Mouse (Mus musculus): Measurements from ENCODE around the gene Igf1r. TPM values are rescaled to one million over a fixed set of nuclear protein-coding genes. Genes with fewer than 3 reads are reported as not detected.

The Igf1r gene
- polyA plus RNA-seq, 1 experiment: 9.8 TPM

DNA sequence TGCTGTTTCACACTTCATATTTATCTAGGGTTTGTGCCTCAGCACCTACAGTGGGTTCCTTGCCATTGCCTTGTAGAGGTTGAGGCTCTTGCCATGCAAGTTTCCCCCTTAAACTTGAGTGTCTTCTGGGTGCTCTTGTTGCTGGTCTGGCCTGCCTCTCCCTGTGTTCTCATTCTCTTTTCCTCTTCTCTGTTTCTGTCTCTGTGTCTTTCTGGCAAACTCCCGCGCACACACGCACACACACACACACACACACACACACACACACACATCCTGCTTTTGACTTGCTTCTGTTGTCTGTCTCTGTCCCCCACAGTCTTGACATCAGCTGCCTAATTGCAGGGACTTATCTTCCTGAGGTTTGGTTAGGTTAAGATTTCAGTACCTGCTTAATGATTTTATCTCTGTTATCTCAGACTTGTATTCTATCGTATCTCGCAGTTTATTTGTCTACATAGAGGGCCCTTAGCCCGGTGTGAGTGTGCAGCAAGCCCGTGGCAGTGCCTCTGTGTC is 41.8 kb downstream of the Igf1r start:
- no peak for TF ChIP-seq CEBPB (IDR thresholded peaks at IDR 0.05; ENCODE audit: low read depth)
- TF ChIP-seq MYOG (IDR thresholded peaks at IDR 0.05; ENCODE audit: control insufficient read depth, extremely low read depth, insufficient read length): no peak
- TF ChIP-seq MYOD1 (IDR thresholded peaks at IDR 0.05; ENCODE audit: control insufficient read depth, insufficient read length, low read depth): no peak
- TF ChIP-seq FOSL1 (IDR thresholded peaks at IDR 0.05; ENCODE audit: insufficient read depth, low read length, poor library complexity, severe bottlenecking): no peak
- no peak for TF ChIP-seq CTCF (IDR thresholded peaks at IDR 0.05; ENCODE audit: control insufficient read depth, insufficient read depth, insufficient read length)
- no peak overlapping the region for H3K4me3 ChIP-seq (ENCODE audit: insufficient read depth, poor library complexity, severe bottlenecking)
- H3K79me2 ChIP-seq (ENCODE audit: control insufficient read depth, insufficient read depth): peaks cover 91% of the 10 kb centered on the region
- no peaks in the 10 kb centered on the region for H3K27me3 ChIP-seq (ENCODE audit: control insufficient read depth, insufficient read depth, insufficient read length)
- H3ac ChIP-seq (ENCODE audit: control insufficient read depth, insufficient read length, low read depth): no peak overlapping the region
- peaks cover 27% of the 10 kb centered on the region for H3K79me3 ChIP-seq (ENCODE audit: low read depth)
- no peaks in the 10 kb centered on the region for H3K36me3 ChIP-seq (ENCODE audit: control insufficient read depth, insufficient read depth)

DNA sequence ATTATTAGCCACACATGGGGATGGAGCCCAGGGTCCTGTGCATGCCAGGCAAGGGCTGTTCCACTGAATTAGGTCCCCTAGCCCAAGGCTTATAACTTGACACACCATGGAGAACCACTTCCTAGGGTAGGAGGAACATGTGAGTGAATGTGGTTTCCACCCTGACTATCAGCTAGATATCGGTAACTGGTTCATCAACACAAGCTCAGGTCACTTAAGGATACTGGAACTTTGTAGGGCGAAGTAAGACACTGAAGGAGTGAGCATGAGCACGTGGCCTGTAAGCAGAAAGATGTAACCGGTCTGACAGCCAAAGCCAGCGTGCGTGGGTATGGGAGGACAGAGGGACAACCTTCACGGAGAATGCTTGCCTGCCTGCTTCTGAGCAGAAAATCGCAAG is 42.6 kb downstream of the Igf1r start:
- TF ChIP-seq MYOD1 (IDR thresholded peaks at IDR 0.05; ENCODE audit: control insufficient read depth, insufficient read length, low read depth) (no peak), MYOG (IDR thresholded peaks at IDR 0.05; ENCODE audit: control insufficient read depth, extremely low read depth, insufficient read length) (no peak), CTCF (IDR thresholded peaks at IDR 0.05; ENCODE audit: control insufficient read depth, insufficient read depth, insufficient read length) (no peak), MAX (IDR thresholded peaks at IDR 0.05) (no peak), CEBPB (IDR thresholded peaks at IDR 0.05; ENCODE audit: low read depth) (no peak)
- Histone ChIP-seq H3K79me3 (ENCODE audit: low read depth) (peaks cover 32% of the 10 kb centered on the region), H3K79me2 (ENCODE audit: control insufficient read depth, insufficient read depth) (peaks cover 91% of the 10 kb centered on the region), H3K36me3 (ENCODE audit: control insufficient read depth, insufficient read depth) (no peaks in the 10 kb centered on the region), H3ac (ENCODE audit: control insufficient read depth, insufficient read length, low read depth) (no peak overlapping the region), H3K4me3 (ENCODE audit: insufficient read depth, poor library complexity, severe bottlenecking) (no peak overlapping the region), H3K27me3 (ENCODE audit: control insufficient read depth, insufficient read depth, insufficient read length) (no peaks in the 10 kb centered on the region)

DNA sequence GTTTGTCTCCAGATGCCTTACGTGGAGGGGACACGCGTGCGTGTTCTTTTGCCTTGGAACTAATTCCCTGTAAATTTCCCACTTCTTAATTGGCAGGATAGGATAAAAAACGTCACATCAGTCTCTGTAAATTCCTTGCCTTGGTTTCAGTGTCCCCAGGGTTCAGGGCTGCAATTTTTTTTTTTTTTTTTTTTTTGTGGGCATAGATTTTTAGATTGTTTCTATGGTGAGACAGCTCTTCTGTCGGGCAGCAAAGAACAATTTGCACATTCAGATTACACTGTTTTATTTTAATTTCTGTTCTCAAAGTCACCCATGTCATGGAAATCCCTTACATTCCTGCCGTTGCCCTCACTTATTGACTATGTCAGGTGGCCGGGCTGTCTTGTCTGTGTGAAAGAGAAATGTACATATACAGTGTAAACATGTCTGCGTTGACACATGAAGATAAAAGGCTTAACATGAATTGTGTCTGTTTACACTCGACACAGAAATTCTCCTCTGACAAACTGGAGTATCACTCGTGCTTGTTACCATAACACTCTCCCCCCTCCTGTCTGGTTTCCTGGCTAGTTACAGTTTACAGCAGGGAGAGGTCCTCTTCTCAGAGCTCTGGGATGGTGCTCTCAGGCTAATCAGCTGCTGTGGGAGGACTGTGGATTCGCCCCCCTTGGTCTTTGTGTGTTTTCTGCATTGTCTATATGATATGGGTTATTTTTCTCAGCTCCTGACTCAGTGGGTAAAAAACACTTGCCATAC is 43.8 kb downstream of the Igf1r start:
- Histone ChIP-seq H3K4me3 (ENCODE audit: insufficient read depth, poor library complexity, severe bottlenecking) (no peak overlapping the region), H3K27me3 (ENCODE audit: control insufficient read depth, insufficient read depth, insufficient read length) (no peaks in the 10 kb centered on the region), H3ac (ENCODE audit: control insufficient read depth, insufficient read length, low read depth) (no peak overlapping the region)

DNA sequence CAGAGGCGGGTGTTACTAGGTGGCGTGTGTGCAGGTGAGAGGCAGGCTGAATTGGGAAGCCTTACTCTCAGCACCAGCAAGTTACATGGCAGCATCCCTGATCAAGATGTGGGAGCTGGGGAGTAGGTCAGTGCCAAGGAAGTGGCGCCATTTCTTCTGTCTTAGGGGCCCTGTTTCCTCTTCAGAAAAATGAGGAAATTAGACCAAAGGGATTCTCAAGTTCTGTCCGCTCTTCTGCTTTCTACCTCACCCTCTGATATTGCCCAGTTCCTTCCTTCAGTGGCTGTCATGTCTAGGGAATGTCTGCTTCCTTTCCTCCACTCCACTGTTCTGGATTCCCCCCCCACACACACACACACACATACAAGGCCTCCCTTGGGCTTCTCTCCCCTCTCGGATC is 48.6 kb downstream of the Igf1r start:
- Histone ChIP-seq H3K4me3 (ENCODE audit: insufficient read depth, poor library complexity, severe bottlenecking) (no peak overlapping the region), H3K36me3 (ENCODE audit: control insufficient read depth, insufficient read depth) (peaks cover 11% of the 10 kb centered on the region), H3K27me3 (ENCODE audit: control insufficient read depth, insufficient read depth, insufficient read length) (no peaks in the 10 kb centered on the region), H3K79me3 (ENCODE audit: low read depth) (peaks cover 26% of the 10 kb centered on the region), H3ac (ENCODE audit: control insufficient read depth, insufficient read length, low read depth) (no peak overlapping the region), H3K79me2 (ENCODE audit: control insufficient read depth, insufficient read depth) (peaks cover 67% of the 10 kb centered on the region)
- TF ChIP-seq FOSL1 (IDR thresholded peaks at IDR 0.05; ENCODE audit: insufficient read depth, low read length, poor library complexity, severe bottlenecking) (no peak), MYOD1 (IDR thresholded peaks at IDR 0.05; ENCODE audit: control insufficient read depth, insufficient read length, low read depth) (no peak), CTCF (IDR thresholded peaks at IDR 0.05; ENCODE audit: control insufficient read depth, insufficient read depth, insufficient read length) (no peak), MYOG (IDR thresholded peaks at IDR 0.05; ENCODE audit: control insufficient read depth, extremely low read depth, insufficient read length) (no peak), MAX (IDR thresholded peaks at IDR 0.05) (no peak), USF1 (IDR thresholded peaks at IDR 0.05; ENCODE audit: low read depth) (no peak), CEBPB (IDR thresholded peaks at IDR 0.05; ENCODE audit: low read depth) (no peak)

More for the DNA sequence above, 43.8 kb downstream of the Igf1r start:
- TF ChIP-seq CTCF (IDR thresholded peaks at IDR 0.05; ENCODE audit: control insufficient read depth, insufficient read depth, insufficient read length) (no peak), MYOD1 (IDR thresholded peaks at IDR 0.05; ENCODE audit: control insufficient read depth, insufficient read length, low read depth) (no peak), MAX (IDR thresholded peaks at IDR 0.05) (no peak), USF1 (IDR thresholded peaks at IDR 0.05; ENCODE audit: low read depth) (no peak), MYOG (IDR thresholded peaks at IDR 0.05; ENCODE audit: control insufficient read depth, extremely low read depth, insufficient read length) (no peak), FOSL1 (IDR thresholded peaks at IDR 0.05; ENCODE audit: insufficient read depth, low read length, poor library complexity, severe bottlenecking) (no peak), CEBPB (IDR thresholded peaks at IDR 0.05; ENCODE audit: low read depth) (no peak)
- Histone ChIP-seq H3K79me3 (ENCODE audit: low read depth) (peaks cover 34% of the 10 kb centered on the region), H3K79me2 (ENCODE audit: control insufficient read depth, insufficient read depth) (peaks cover 91% of the 10 kb centered on the region), H3K36me3 (ENCODE audit: control insufficient read depth, insufficient read depth) (no peaks in the 10 kb centered on the region)

DNA sequence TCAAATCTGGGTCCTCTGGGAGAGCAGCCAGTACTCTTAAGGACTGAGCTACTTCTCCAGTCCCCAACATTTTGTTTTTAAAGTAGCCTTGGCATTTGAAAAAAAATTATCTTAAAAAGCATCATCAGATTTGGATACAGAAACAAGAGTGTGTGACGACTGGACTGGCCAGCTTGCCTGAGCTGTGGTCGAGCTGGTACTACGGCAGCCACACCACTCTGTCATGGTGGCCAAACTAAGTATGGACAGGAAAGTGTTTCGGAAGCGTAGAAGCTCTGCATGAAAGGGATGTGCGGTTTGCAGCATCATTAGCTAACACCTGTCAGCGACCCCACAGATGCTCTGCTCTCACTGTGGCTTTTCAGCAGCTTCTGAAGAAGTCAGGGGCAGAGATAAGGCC is 53.4 kb downstream of the Igf1r start:
- H3K27me3 ChIP-seq (ENCODE audit: control insufficient read depth, insufficient read depth, insufficient read length): no peaks in the 10 kb centered on the region
- H3K79me3 ChIP-seq (ENCODE audit: low read depth): peaks cover 12% of the 10 kb centered on the region
- H3ac ChIP-seq (ENCODE audit: control insufficient read depth, insufficient read length, low read depth): no peak overlapping the region
- peaks cover 11% of the 10 kb centered on the region for H3K36me3 ChIP-seq (ENCODE audit: control insufficient read depth, insufficient read depth)
- no peak for TF ChIP-seq MYOD1 (IDR thresholded peaks at IDR 0.05; ENCODE audit: control insufficient read depth, insufficient read length, low read depth)
- no peak for TF ChIP-seq CEBPB (IDR thresholded peaks at IDR 0.05; ENCODE audit: low read depth)
- no peak for TF ChIP-seq FOSL1 (IDR thresholded peaks at IDR 0.05; ENCODE audit: insufficient read depth, low read length, poor library complexity, severe bottlenecking)
- TF ChIP-seq MAX (IDR thresholded peaks at IDR 0.05): no peak
- TF ChIP-seq USF1 (IDR thresholded peaks at IDR 0.05; ENCODE audit: low read depth): no peak
- no peak for TF ChIP-seq MYOG (IDR thresholded peaks at IDR 0.05; ENCODE audit: control insufficient read depth, extremely low read depth, insufficient read length)
- no peak for TF ChIP-seq CTCF (IDR thresholded peaks at IDR 0.05; ENCODE audit: control insufficient read depth, insufficient read depth, insufficient read length)
- peaks cover 72% of the 10 kb centered on the region for H3K79me2 ChIP-seq (ENCODE audit: control insufficient read depth, insufficient read depth)
- no peak overlapping the region for H3K4me3 ChIP-seq (ENCODE audit: insufficient read depth, poor library complexity, severe bottlenecking)
